Mouse (Mus musculus) kidney, adult 2 months (tissue): ENCODE data around the gene Col4a1. TPM values are rescaled to one million over a fixed set of nuclear protein-coding genes. Genes with fewer than 3 reads are reported as not detected.
A peak's percentile ranks its signal among the peaks of the same experiment; 100 is the strongest.

Experiments used
- DNase-seq: peaks from one replicate; pipeline ENCODE4 v3.0.0; 2021
- H3K27ac ChIP-seq: fragments of 200-500 bp; 2 replicates; pipeline ENCODE4 v1.5.1; 2012; ENCODE audit warnings: low read depth, low read length, control low read depth, inconsistent platforms; ENCODE audit not compliant: insufficient read depth
- H3K27me3 ChIP-seq: fragments of 200-500 bp; replicated peaks from 2 replicates; pipeline ENCODE4 v1.6.1; 2012; ENCODE audit warnings: mild to moderate bottlenecking, moderate library complexity, low read length, inconsistent platforms; ENCODE audit not compliant: control insufficient read depth, insufficient read depth
- H3K36me3 ChIP-seq: fragments of 200-500 bp; 2 replicates; pipeline ENCODE4 v1.6.1; 2012; ENCODE audit warnings: mild to moderate bottlenecking, moderate library complexity, low read length, inconsistent platforms; ENCODE audit not compliant: control insufficient read depth, insufficient read depth
- H3K4me1 ChIP-seq: fragments of 200-500 bp; 2 replicates; pipeline ENCODE4 v1.6.1; 2011; ENCODE audit warnings: low read length; ENCODE audit not compliant: control insufficient read depth, insufficient read depth
- H3K4me3 ChIP-seq: fragments of 200-500 bp; 2 replicates; pipeline ENCODE4 v1.5.1; 2011; ENCODE audit warnings: mild to moderate bottlenecking, low read depth, low read length, control low read depth; ENCODE audit not compliant: insufficient read depth
- CTCF ChIP-seq: fragments of 200-500 bp; conservative IDR thresholded peaks from 2 replicates; pipeline ENCODE4 v1.5.1; 2011; ENCODE audit warnings: low read depth, mild to moderate bottlenecking, control low read depth, low read length, moderate library complexity, mixed read lengths; ENCODE audit not compliant: insufficient read depth, insufficient read length
- POLR2A ChIP-seq: fragments of 200-500 bp; IDR thresholded peaks from one replicate; pipeline ENCODE4 v1.6.1; 2011; ENCODE audit warnings: low read depth, low read length, control low read depth
- WGBS: fragments of 180-500 bp; shearing (Covaris S2); methylation state at CpG from one replicate; pipeline ENCODE4 v1.1.7; 2018; 5-methylcytosine and 5-hydroxymethylcytosine counted together
- polyA plus RNA-seq: library from polyadenylated mRNA; depleted of rRNA; stranded (reverse); fragments of >200 nt; gene quantifications from 2 replicates; pipeline ENCODE4 v1.2.3, GENCODE M21; 2012

Col4a1 gene
- polyA plus RNA-seq, 1 experiment, result 216 TPM

- no peak overlapping the region for H3K27ac ChIP-seq
Measured at GRCm38 (mm10) chr8:11285437-11285836, 27.2 kb downstream of the Col4a1 start.

GRCm38 (mm10) chr8:11283217-11283616 lies 29.4 kb downstream of the Col4a1 start:
- no peaks in the 10 kb centered on the region for H3K27me3 ChIP-seq
- DNase-seq, result peak; percentile 83
- H3K4me1 ChIP-seq, result peaks cover 53% of the 10 kb centered on the region
- WGBS, result 13% methylated on average over 10 of the region's 10 CpGs
- H3K36me3 ChIP-seq, result no peaks in the 10 kb centered on the region
- no peak for TF ChIP-seq POLR2A
- no peak for TF ChIP-seq CTCF
- no peak overlapping the region for H3K4me3 ChIP-seq
- H3K27ac ChIP-seq, result peak overlapping the region; percentile 70

More at GRCm38 (mm10) chr8:11285437-11285836, 27.2 kb downstream of the Col4a1 start:
- TF ChIP-seq POLR2A (no peak), CTCF (no peak)
- H3K36me3 ChIP-seq, result no peaks in the 10 kb centered on the region
- no peak overlapping the region for H3K4me3 ChIP-seq
- H3K27me3 ChIP-seq, result no peaks in the 10 kb centered on the region
- DNase-seq, result peak; percentile 69
- peaks cover 35% of the 10 kb centered on the region for H3K4me1 ChIP-seq
- 43% methylated on average over 4 of the region's 4 CpGs for WGBS

- Histone ChIP-seq H3K27me3 (no peaks in the 10 kb centered on the region), H3K4me3 (no peak overlapping the region), H3K4me1 (peaks cover 58% of the 10 kb centered on the region), H3K36me3 (no peaks in the 10 kb centered on the region), H3K27ac (no peak overlapping the region)
- peak; percentile 59 for DNase-seq
- WGBS, result 50% methylated on average over 7 of the region's 7 CpGs
- TF ChIP-seq CTCF (no peak), POLR2A (no peak)
Measured at GRCm38 (mm10) chr8:11282696-11283095, 29.9 kb downstream of the Col4a1 start.

DNA sequence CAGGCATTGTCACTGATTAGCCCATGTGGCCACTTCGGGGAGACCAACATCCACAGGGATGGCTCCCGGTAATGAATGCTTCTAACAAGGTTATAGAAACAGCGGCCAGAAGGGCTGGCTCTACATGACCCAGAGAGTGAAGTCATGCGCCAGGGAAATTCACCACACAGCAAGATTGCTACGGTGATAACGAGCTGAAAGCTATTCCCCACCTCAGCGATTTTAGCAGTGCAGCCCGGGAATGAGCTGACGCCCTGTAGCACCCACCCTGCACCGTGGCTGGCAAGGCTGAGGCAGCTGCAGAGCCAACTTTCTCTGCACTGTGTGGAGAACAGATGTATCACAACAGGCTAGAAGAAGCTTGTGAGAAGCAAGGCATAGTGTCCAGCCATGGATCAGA lies 30.5 kb downstream of the Col4a1 start:
- H3K4me1 ChIP-seq, result peaks cover 63% of the 10 kb centered on the region
- H3K4me3 ChIP-seq, result no peak overlapping the region
- no peaks in the 10 kb centered on the region for H3K27me3 ChIP-seq
- TF ChIP-seq POLR2A (no peak), CTCF (no peak)
- 18% methylated on average over 10 of the region's 10 CpGs for WGBS
- no peaks in the 10 kb centered on the region for H3K36me3 ChIP-seq
- no peak overlapping the region for H3K27ac ChIP-seq
- DNase-seq, result peak; percentile 74

DNA sequence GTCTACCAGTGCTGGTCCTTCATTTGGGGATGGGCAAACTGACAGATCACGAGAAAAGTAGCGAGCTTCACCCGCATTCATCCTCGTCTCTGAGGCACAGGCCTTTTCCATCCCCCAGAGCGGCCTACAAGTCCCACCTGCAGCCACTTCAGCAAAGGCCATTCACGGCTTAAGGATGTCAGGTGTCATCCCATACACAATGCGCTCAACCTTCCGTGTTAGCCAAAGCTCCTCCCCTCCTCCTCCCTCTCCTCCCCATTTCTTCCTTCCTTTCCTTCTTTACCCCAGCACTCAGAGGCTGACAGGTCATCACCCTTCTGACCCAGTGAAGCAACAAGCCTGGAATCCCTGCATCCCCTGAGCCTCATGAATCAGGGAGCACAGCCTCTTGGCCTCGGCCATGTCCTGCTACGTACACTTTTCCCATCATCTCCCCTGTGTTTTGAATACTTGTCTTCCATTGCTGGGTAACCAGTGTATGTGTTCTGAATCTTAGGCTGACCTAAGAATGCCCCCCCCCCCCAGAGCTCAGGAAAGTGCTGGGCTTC lies 31.8 kb downstream of the Col4a1 start:
- DNase-seq, result peak; percentile 49
- Histone ChIP-seq H3K27me3 (no peaks in the 10 kb centered on the region), H3K4me3 (no peak overlapping the region), H3K36me3 (no peaks in the 10 kb centered on the region), H3K4me1 (peaks cover 67% of the 10 kb centered on the region), H3K27ac (no peak overlapping the region)
- TF ChIP-seq POLR2A (no peak), CTCF (no peak)
- WGBS, result 78% methylated on average over 10 of the region's 10 CpGs

DNA sequence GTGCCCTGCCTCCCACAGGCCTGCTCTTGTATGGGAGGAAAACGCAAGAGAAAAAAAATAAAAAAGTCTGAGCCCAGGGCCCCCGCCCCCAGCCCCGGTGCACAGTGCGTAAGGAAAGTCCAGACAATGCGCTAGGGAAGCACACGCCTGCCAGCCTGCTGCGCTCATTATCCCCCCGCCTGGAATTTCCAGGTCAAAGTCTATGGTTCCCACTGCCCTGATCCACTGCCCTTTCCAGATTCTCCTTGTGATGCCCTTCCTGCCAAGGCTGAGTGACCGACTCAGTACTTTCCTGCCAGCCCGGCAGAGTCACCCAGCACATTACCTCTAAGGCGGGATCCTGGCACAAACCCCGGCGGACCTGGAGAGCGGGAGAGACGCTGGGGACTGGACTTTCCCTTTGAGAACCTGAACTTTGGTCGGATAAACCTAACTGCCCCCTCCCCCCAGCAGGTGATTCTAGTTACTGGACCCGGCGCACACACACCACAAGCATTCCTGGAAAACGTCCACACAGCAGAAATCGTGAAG lies 33.3 kb downstream of the Col4a1 start:
- TF ChIP-seq CTCF (no peak), POLR2A (no peak)
- DNase-seq, result peak; percentile 97
- WGBS, result 9% methylated on average over 20 of the region's 20 CpGs
- H3K27me3 ChIP-seq, result no peaks in the 10 kb centered on the region
- peak overlapping the region; percentile 79 for H3K27ac ChIP-seq
- 0 out of 2 replicates have a peak overlapping the region, but pooled peaks have one; percentile 2 for H3K4me3 ChIP-seq
- no peaks in the 10 kb centered on the region for H3K36me3 ChIP-seq
- H3K4me1 ChIP-seq, result peaks cover 67% of the 10 kb centered on the region

- Histone ChIP-seq H3K36me3 (no peaks in the 10 kb centered on the region), H3K27ac (peak overlapping the region; percentile 79), H3K27me3 (no peaks in the 10 kb centered on the region), H3K4me3 (no peak overlapping the region), H3K4me1 (peaks cover 62% of the 10 kb centered on the region)
- no peak for TF ChIP-seq POLR2A
- TF ChIP-seq CTCF, result no peak
- peak; percentile 67 for DNase-seq
- 36% methylated on average over 4 of the region's 4 CpGs for WGBS
Measured at GRCm38 (mm10) chr8:11278101-11278611, 34.5 kb downstream of the Col4a1 start.

GRCm38 (mm10) chr8:11277602-11278051 lies 35.0 kb downstream of the Col4a1 start:
- peak overlapping the region; percentile 79 for H3K27ac ChIP-seq
- peak; percentile 56 for DNase-seq
- H3K36me3 ChIP-seq, result no peaks in the 10 kb centered on the region
- H3K4me3 ChIP-seq, result no peak overlapping the region
- H3K27me3 ChIP-seq, result no peaks in the 10 kb centered on the region
- 52% methylated on average over 3 of the region's 3 CpGs for WGBS
- TF ChIP-seq POLR2A, result no peak
- no peak for TF ChIP-seq CTCF
- H3K4me1 ChIP-seq, result peaks cover 57% of the 10 kb centered on the region
